Mouse (Mus musculus): ENCODE results near the gene Eaf1.

Eaf1 gene

GRCm38 (mm10) chr14:31509911-31510310, 15.7 kb downstream of the Eaf1 start:
- DNase-seq (ENCODE audit: low spot score in 2 of 2), result peak in 1 of 2 experiments; percentile 23

- DNase-seq (ENCODE audit: low spot score in 2 of 2), result no peak
Observed at GRCm38 (mm10) chr14:31510322-31510721, 16.1 kb downstream of the Eaf1 start.

- DNase-seq (ENCODE audit: low spot score in 2 of 2), result no peak
Observed at GRCm38 (mm10) chr14:31515895-31516294, 21.7 kb downstream of the Eaf1 start.

GRCm38 (mm10) chr14:31519165-31519564, 25.0 kb downstream of the Eaf1 start:
- DNase-seq (ENCODE audit: low spot score in 2 of 2), result no peak

GRCm38 (mm10) chr14:31521318-31521717, 27.1 kb downstream of the Eaf1 start:
- no peak for DNase-seq (ENCODE audit: low spot score in 2 of 2)

- DNase-seq (ENCODE audit: low spot score in 2 of 2), result no peak
Observed at GRCm38 (mm10) chr14:31525040-31525810, 31.0 kb downstream of the Eaf1 start.

GRCm38 (mm10) chr14:31530847-31531246, 36.6 kb downstream of the Eaf1 start:
- DNase-seq (ENCODE audit: low spot score in 2 of 2), result no peak

- DNase-seq (ENCODE audit: low spot score in 2 of 2), result peak; percentile 13 to 41
Observed at GRCm38 (mm10) chr14:31531506-31532148, 37.4 kb downstream of the Eaf1 start.

- no peak for DNase-seq (ENCODE audit: low spot score in 2 of 2)
Observed at GRCm38 (mm10) chr14:31532656-31533055, 38.5 kb downstream of the Eaf1 start.

GRCm38 (mm10) chr14:31537298-31537697, 43.1 kb downstream of the Eaf1 start:
- DNase-seq (ENCODE audit: low spot score in 2 of 2), result peak; percentile 22 to 55

GRCm38 (mm10) chr14:31543885-31544442, 49.8 kb downstream of the Eaf1 start:
- DNase-seq (ENCODE audit: low spot score in 2 of 2), result no peak

- no peak for DNase-seq (ENCODE audit: low spot score in 2 of 2)
Observed at GRCm38 (mm10) chr14:31555021-31555420, 60.8 kb downstream of the Eaf1 start.

- DNase-seq (ENCODE audit: low spot score in 2 of 2), result no peak
Observed at GRCm38 (mm10) chr14:31555963-31556434, 61.8 kb downstream of the Eaf1 start.

GRCm38 (mm10) chr14:31556526-31557260, 62.5 kb downstream of the Eaf1 start:
- DNase-seq (ENCODE audit: low spot score in 2 of 2), result no peak

GRCm38 (mm10) chr14:31557273-31557672, 63.1 kb downstream of the Eaf1 start:
- DNase-seq (ENCODE audit: low spot score in 2 of 2), result no peak

GRCm38 (mm10) chr14:31557784-31558183, 63.6 kb downstream of the Eaf1 start:
- DNase-seq (ENCODE audit: low spot score in 2 of 2), result no peak

- no peak for DNase-seq (ENCODE audit: low spot score in 2 of 2)
Observed at GRCm38 (mm10) chr14:31559216-31559615, 65.0 kb downstream of the Eaf1 start.
